Mouse (Mus musculus) stomach, embryonic 15.5 days (tissue): ENCODE measurements around the gene Runx1. TPM values are rescaled to one million over a fixed set of nuclear protein-coding genes. Genes with fewer than 3 reads are reported as not detected.
A peak's percentile ranks its signal among the peaks of the same experiment; 100 is the strongest.

Source experiments
- ATAC-seq: fragments of 200-750 bp; cut with Nextera tagmentation; 2 replicates; pipeline ENCODE4 v1.8.0; 2017; ENCODE audit warnings: low read depth, moderate number of reproducible peaks, moderate TSS enrichment; ENCODE audit not compliant: insufficient read depth, low FRiP score
- H3K27ac ChIP-seq: fragments of 300-500 bp; sonication (generic); 2 replicates; pipeline ENCODE4 v1.5.1; 2015; ENCODE audit warnings: mild to moderate bottlenecking, inconsistent platforms
- H3K27me3 ChIP-seq: fragments of 300-500 bp; sonication (generic); replicated peaks from 2 replicates; pipeline ENCODE4 v1.6.1; 2015; ENCODE audit warnings: inconsistent platforms
- H3K36me3 ChIP-seq: fragments of 300-500 bp; sonication (generic); 2 replicates; pipeline ENCODE4 v1.6.1; 2015; ENCODE audit warnings: inconsistent platforms
- H3K4me1 ChIP-seq: fragments of 300-500 bp; sonication (generic); 2 replicates; pipeline ENCODE4 v1.6.1; 2015; ENCODE audit warnings: inconsistent platforms
- H3K4me2 ChIP-seq: fragments of 300-500 bp; sonication (generic); 2 replicates; pipeline ENCODE4 v1.6.1; 2015; ENCODE audit warnings: mild to moderate bottlenecking, inconsistent platforms
- H3K4me3 ChIP-seq: fragments of 300-500 bp; sonication (generic); replicated peaks from 2 replicates; pipeline ENCODE4 v1.5.1; 2015; ENCODE audit warnings: inconsistent platforms
- H3K9ac ChIP-seq: fragments of 300-500 bp; sonication (generic); 2 replicates; pipeline ENCODE4 v1.6.1; 2015; ENCODE audit warnings: inconsistent platforms
- H3K9me3 ChIP-seq: fragments of 300-500 bp; sonication (generic); 2 replicates; pipeline ENCODE4 v1.6.1; 2016; ENCODE audit warnings: inconsistent platforms
- WGBS: fragments of 180-500 bp; shearing (Covaris S2); methylation state at CpG from one replicate; pipeline ENCODE4 v1.1.7; 2015; 5-methylcytosine and 5-hydroxymethylcytosine counted together
- polyA plus RNA-seq: library from polyadenylated mRNA; unstranded; fragments of >200 nt; fragmentation: Nextera tagmentation; extraction: Ambion mirVana; gene quantifications from 2 replicates; pipeline ENCODE4 v1.2.1, GENCODE M21; 2015

Gene Runx1
- polyA plus RNA-seq, 1 experiment from 2014 or later, result 7.1 TPM

GRCm38 (mm10) chr16:92824723-92825203, 1.2 kb downstream of the Runx1 start:
- ATAC-seq, result no peak
- no peaks in the 10 kb centered on the region for H3K9me3 ChIP-seq
- 85% methylated on average over 9 of the region's 9 CpGs for WGBS
- no peak overlapping the region for H3K9ac ChIP-seq
- H3K4me2 ChIP-seq, result no peak overlapping the region
- no peak overlapping the region for H3K27ac ChIP-seq
- H3K4me3 ChIP-seq, result peak overlapping the region; percentile 7; the same call in 1 of the 2 replicates
- 0 out of 2 replicates have a peak, but pooled peaks cover 5% of the 10 kb centered on the region for H3K4me1 ChIP-seq
- H3K27me3 ChIP-seq, result no peaks in the 10 kb centered on the region
- H3K36me3 ChIP-seq, result no peaks in the 10 kb centered on the region

GRCm38 (mm10) chr16:92824003-92824722, 1.8 kb downstream of the Runx1 start:
- Histone ChIP-seq H3K27ac (no peak overlapping the region), H3K4me2 (no peak overlapping the region), H3K9me3 (no peaks in the 10 kb centered on the region), H3K36me3 (no peaks in the 10 kb centered on the region), H3K4me1 (0 out of 2 replicates have a peak, but pooled peaks cover 5% of the 10 kb centered on the region), H3K27me3 (no peaks in the 10 kb centered on the region), H3K9ac (no peak overlapping the region), H3K4me3 (0 out of 2 replicates have a peak overlapping the region, but pooled peaks have one; percentile 7)
- no peak for ATAC-seq
- 70% methylated on average over 6 of the region's 6 CpGs for WGBS

- H3K9me3 ChIP-seq, result no peaks in the 10 kb centered on the region
- 40% methylated on average over 5 of the region's 5 CpGs for WGBS
- H3K27ac ChIP-seq, result no peak overlapping the region
These were observed 2.5 kb downstream of the Runx1 start for GRCm38 (mm10) chr16:92823381-92823862.

DNA sequence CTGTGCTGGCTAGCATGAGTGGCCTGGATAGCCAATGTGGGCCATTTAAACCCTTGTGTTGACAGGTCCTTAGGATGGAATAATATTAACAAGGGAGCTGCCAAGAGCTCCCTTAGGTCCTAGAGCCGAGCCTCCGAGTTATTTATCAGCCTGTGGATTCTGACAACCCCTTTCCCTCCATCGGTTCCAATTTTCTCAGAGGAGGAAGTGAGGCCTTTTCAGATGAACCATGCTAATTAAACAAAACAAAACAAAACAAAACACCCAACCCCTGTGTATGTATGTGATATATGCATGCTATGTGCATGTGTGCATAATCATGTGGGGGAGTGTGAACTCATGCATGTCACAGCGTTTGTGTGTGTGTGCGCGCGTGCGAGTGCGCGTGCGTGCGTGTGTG, 3.3 kb downstream of the Runx1 start:
- Histone ChIP-seq H3K4me3 (no peak overlapping the region), H3K9me3 (no peaks in the 10 kb centered on the region), H3K4me1 (0 out of 2 replicates have a peak, but pooled peaks cover 5% of the 10 kb centered on the region), H3K27me3 (no peaks in the 10 kb centered on the region; the same call in 1 of the 2 replicates), H3K27ac (no peak overlapping the region), H3K9ac (no peak overlapping the region), H3K4me2 (no peak overlapping the region), H3K36me3 (no peaks in the 10 kb centered on the region)
- ATAC-seq, result no peak
- WGBS, result 76% methylated on average over 12 of the region's 12 CpGs

More at GRCm38 (mm10) chr16:92823381-92823862, 2.5 kb downstream of the Runx1 start:
- no peaks in the 10 kb centered on the region; the same call in 1 of the 2 replicates for H3K27me3 ChIP-seq
- H3K4me2 ChIP-seq, result no peak overlapping the region
- H3K36me3 ChIP-seq, result no peaks in the 10 kb centered on the region
- ATAC-seq, result no peak
- H3K9ac ChIP-seq, result no peak overlapping the region
- H3K4me1 ChIP-seq, result 0 out of 2 replicates have a peak, but pooled peaks cover 5% of the 10 kb centered on the region
- H3K4me3 ChIP-seq, result no peak overlapping the region

- WGBS, result 63% methylated on average over 14 of the region's 14 CpGs
- ATAC-seq, result peak; percentile 54; the same call in 1 of the 2 replicates
- Histone ChIP-seq H3K36me3 (no peaks in the 10 kb centered on the region), H3K4me3 (no peak overlapping the region), H3K4me2 (no peak overlapping the region), H3K27me3 (no peaks in the 10 kb centered on the region; the same call in 1 of the 2 replicates), H3K9me3 (no peaks in the 10 kb centered on the region), H3K4me1 (0 out of 2 replicates have a peak, but pooled peaks cover 5% of the 10 kb centered on the region), H3K9ac (no peak overlapping the region), H3K27ac (no peak overlapping the region)
These were observed 3.9 kb downstream of the Runx1 start for GRCm38 (mm10) chr16:92821938-92822629.

DNA sequence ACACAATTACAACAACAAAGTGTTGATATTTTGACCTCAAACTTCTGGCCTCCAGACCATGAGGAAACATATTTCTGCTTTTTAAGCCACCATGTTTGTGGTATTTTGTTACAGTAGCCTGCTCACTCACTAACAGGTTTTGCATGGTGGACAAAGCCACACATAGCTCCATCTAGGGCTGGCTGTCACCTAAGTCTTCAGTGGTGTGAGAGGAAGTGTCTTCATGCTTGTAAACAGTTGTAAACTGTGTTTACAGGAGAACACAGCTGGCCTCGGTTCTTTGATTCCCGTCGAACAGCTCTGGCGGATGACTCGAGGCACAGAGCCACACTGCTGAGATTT, 4.4 kb downstream of the Runx1 start:
- no peak for ATAC-seq
- WGBS, result 44% methylated on average over 5 of the region's 5 CpGs
- H3K36me3 ChIP-seq, result no peaks in the 10 kb centered on the region
- no peaks in the 10 kb centered on the region for H3K9me3 ChIP-seq
- no peak overlapping the region for H3K27ac ChIP-seq
- no peak overlapping the region for H3K9ac ChIP-seq
- 0 out of 2 replicates have a peak, but pooled peaks cover 5% of the 10 kb centered on the region for H3K4me1 ChIP-seq
- H3K4me3 ChIP-seq, result no peak overlapping the region
- H3K27me3 ChIP-seq, result no peaks in the 10 kb centered on the region; the same call in 1 of the 2 replicates
- H3K4me2 ChIP-seq, result no peak overlapping the region

GRCm38 (mm10) chr16:92820451-92820850, 5.5 kb downstream of the Runx1 start:
- Histone ChIP-seq H3K9me3 (no peaks in the 10 kb centered on the region), H3K4me3 (no peak overlapping the region), H3K4me2 (no peak overlapping the region), H3K27ac (no peak overlapping the region), H3K9ac (no peak overlapping the region), H3K27me3 (no peaks in the 10 kb centered on the region; the same call in 1 of the 2 replicates), H3K4me1 (0 out of 2 replicates have a peak, but pooled peaks cover 5% of the 10 kb centered on the region), H3K36me3 (no peaks in the 10 kb centered on the region)
- WGBS, result 73% methylated on average over 6 of the region's 6 CpGs
- no peak for ATAC-seq

DNA sequence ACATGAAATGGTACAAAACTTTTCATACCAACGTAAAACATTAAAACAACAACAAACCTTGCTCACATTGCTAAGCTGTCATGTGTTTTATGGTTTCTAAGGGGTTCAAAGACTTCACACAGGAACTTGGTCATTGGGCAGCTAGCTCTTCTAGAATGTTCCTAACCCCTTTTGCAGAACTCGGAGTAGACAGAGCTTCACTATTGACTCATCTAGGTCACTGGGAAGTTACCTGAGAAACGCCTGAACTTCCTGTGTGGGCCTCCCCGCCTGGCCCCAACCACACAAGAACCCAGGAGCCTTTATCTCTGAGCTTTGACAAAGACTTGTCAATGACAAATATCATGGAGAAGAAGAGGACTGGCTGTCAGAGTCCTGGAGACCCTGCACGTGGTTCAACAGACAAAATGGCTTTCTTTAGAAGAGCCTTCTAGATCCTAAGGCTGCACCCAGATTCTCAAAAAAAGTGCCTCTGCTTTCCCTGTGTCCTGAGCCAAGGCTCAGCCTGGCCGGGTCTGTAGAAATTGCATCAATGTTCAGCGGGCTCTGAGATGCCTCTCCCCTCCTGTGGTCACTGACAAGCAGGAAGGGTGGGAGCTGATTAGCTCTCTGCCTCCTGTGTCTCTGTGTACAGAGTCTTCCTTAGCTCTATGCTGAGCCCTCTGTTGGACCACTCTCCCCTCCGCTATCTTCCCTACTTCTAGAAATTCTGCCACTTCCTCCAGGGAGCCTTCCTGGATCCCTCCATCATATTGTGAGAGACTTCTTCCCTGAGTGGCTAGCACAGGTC, 7.3 kb downstream of the Runx1 start:
- Histone ChIP-seq H3K27ac (no peak overlapping the region), H3K27me3 (no peaks in the 10 kb centered on the region; the same call in 1 of the 2 replicates), H3K36me3 (no peaks in the 10 kb centered on the region), H3K4me1 (0 out of 2 replicates have a peak, but pooled peaks cover 5% of the 10 kb centered on the region), H3K4me3 (no peak overlapping the region), H3K9me3 (no peaks in the 10 kb centered on the region), H3K4me2 (no peak overlapping the region), H3K9ac (no peak overlapping the region)
- WGBS, result 67% methylated on average over 8 of the region's 8 CpGs
- ATAC-seq, result no peak

- Histone ChIP-seq H3K4me1 (no peaks in the 10 kb centered on the region), H3K4me3 (no peak overlapping the region), H3K36me3 (no peaks in the 10 kb centered on the region), H3K4me2 (no peak overlapping the region), H3K9me3 (no peaks in the 10 kb centered on the region), H3K27me3 (no peaks in the 10 kb centered on the region; the same call in 1 of the 2 replicates), H3K9ac (no peak overlapping the region), H3K27ac (no peak overlapping the region)
- no peak for ATAC-seq
- WGBS, result 86% methylated on average over 7 of the region's 7 CpGs
These were observed 9.9 kb downstream of the Runx1 start for GRCm38 (mm10) chr16:92816092-92816491.

DNA sequence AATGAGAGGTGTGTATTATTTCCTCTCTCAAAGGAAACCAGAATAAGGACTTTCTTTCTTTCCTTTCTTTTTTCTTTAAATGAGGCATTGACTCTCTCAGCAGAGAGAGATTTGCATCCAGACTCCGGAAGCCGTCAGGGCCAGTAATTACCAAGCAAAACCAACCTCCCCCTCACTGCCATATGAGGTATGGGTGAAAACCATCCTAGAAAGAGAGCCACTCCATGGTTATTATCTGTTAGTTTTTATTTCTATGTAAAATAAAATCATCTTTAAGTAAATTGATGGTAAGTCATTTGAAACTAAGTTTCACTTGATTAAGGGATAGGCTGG, 10.8 kb downstream of the Runx1 start:
- ATAC-seq, result no peak
- H3K36me3 ChIP-seq, result no peaks in the 10 kb centered on the region
- no peak overlapping the region for H3K27ac ChIP-seq
- no peak overlapping the region for H3K4me2 ChIP-seq
- no peak overlapping the region for H3K9ac ChIP-seq
- H3K4me1 ChIP-seq, result no peaks in the 10 kb centered on the region
- WGBS, result 82% methylated on average over 2 of the region's 2 CpGs
- H3K4me3 ChIP-seq, result no peak overlapping the region
- no peaks in the 10 kb centered on the region; the same call in 1 of the 2 replicates for H3K27me3 ChIP-seq
- no peaks in the 10 kb centered on the region for H3K9me3 ChIP-seq

GRCm38 (mm10) chr16:92814366-92815194, 11.4 kb downstream of the Runx1 start:
- H3K9ac ChIP-seq, result no peak overlapping the region
- ATAC-seq, result no peak
- no peak overlapping the region for H3K4me2 ChIP-seq

More at GRCm38 (mm10) chr16:92814366-92815194, 11.4 kb downstream of the Runx1 start:
- no peak overlapping the region for H3K4me3 ChIP-seq
- no peaks in the 10 kb centered on the region for H3K36me3 ChIP-seq
- 79% methylated on average over 5 of the region's 5 CpGs for WGBS
- no peaks in the 10 kb centered on the region for H3K9me3 ChIP-seq
- H3K4me1 ChIP-seq, result no peaks in the 10 kb centered on the region
- no peak overlapping the region for H3K27ac ChIP-seq
- no peaks in the 10 kb centered on the region; the same call in 1 of the 2 replicates for H3K27me3 ChIP-seq
